Mouse (Mus musculus): Measurements from ENCODE around the gene Etnk1. TPM values are rescaled to one million over a fixed set of nuclear protein-coding genes. Genes with fewer than 3 reads are reported as not detected.
A peak's percentile ranks its signal among the peaks of the same experiment; 100 is the strongest.

The Etnk1 gene
- polyA plus RNA-seq, 1 experiment from 2014 or later, result 19.7 TPM

GRCm38 (mm10) chr6:143179733-143180132 lies 12.7 kb downstream of the Etnk1 start:
- no peak for DNase-seq (ENCODE audit: low spot score)
- WGBS, result 79% methylated on average over 2 of the region's 2 CpGs

GRCm38 (mm10) chr6:143180511-143180910 lies 13.5 kb downstream of the Etnk1 start:
- Histone ChIP-seq H3K4me1 (replicated peaks) (no peaks in the 10 kb centered on the region), H3K36me3 (peaks cover 73% of the 10 kb centered on the region), H3K9me3 (no peaks in the 10 kb centered on the region), H3K4me3 (no peak overlapping the region), H3K27ac (no peak overlapping the region), H3K27me3 (ENCODE audit: insufficient read depth, poor library complexity, severe bottlenecking) (no peaks in the 10 kb centered on the region)
- no peak for DNase-seq (ENCODE audit: low spot score)
- 95% methylated on average over 14 of the region's 14 CpGs for WGBS

More at GRCm38 (mm10) chr6:143179733-143180132, 12.7 kb downstream of the Etnk1 start:
- Histone ChIP-seq H3K27me3 (ENCODE audit: insufficient read depth, poor library complexity, severe bottlenecking) (no peaks in the 10 kb centered on the region), H3K4me3 (no peak overlapping the region), H3K36me3 (peaks cover 66% of the 10 kb centered on the region), H3K27ac (no peak overlapping the region), H3K9me3 (no peaks in the 10 kb centered on the region), H3K4me1 (replicated peaks) (0 out of 2 replicates have a peak, but pooled peaks cover 5% of the 10 kb centered on the region)

- Histone ChIP-seq H3K27me3 (ENCODE audit: insufficient read depth, poor library complexity, severe bottlenecking) (no peaks in the 10 kb centered on the region), H3K36me3 (peaks cover 78% of the 10 kb centered on the region), H3K4me3 (no peak overlapping the region), H3K9me3 (no peaks in the 10 kb centered on the region), H3K4me1 (replicated peaks) (no peaks in the 10 kb centered on the region), H3K27ac (no peak overlapping the region)
- DNase-seq (ENCODE audit: low spot score), result no peak
- 93% methylated on average over 3 of the region's 3 CpGs for WGBS
These were observed 17.1 kb downstream of the Etnk1 start for GRCm38 (mm10) chr6:143184099-143184498.

GRCm38 (mm10) chr6:143184745-143185144 lies 17.7 kb downstream of the Etnk1 start:
- H3K27me3 ChIP-seq (ENCODE audit: insufficient read depth, poor library complexity, severe bottlenecking), result no peaks in the 10 kb centered on the region
- WGBS, result 70% methylated on average over 5 of the region's 5 CpGs
- no peak overlapping the region for H3K27ac ChIP-seq
- no peaks in the 10 kb centered on the region for H3K9me3 ChIP-seq
- no peak overlapping the region for H3K4me3 ChIP-seq
- peaks cover 79% of the 10 kb centered on the region for H3K36me3 ChIP-seq
- DNase-seq (ENCODE audit: low spot score), result peak; percentile 22
- no peaks in the 10 kb centered on the region for H3K4me1 ChIP-seq (replicated peaks)

GRCm38 (mm10) chr6:143190838-143191476 lies 23.9 kb downstream of the Etnk1 start:
- no peak overlapping the region for H3K27ac ChIP-seq
- H3K27me3 ChIP-seq (ENCODE audit: insufficient read depth, poor library complexity, severe bottlenecking), result no peaks in the 10 kb centered on the region
- H3K4me1 ChIP-seq (replicated peaks), result peaks cover 6% of the 10 kb centered on the region; the same call in 1 of the 2 replicates
- H3K4me3 ChIP-seq, result no peak overlapping the region
- WGBS, result 82% methylated on average over 7 of the region's 7 CpGs
- DNase-seq (ENCODE audit: low spot score), result no peak
- no peaks in the 10 kb centered on the region for H3K9me3 ChIP-seq
- H3K36me3 ChIP-seq, result peaks cover 49% of the 10 kb centered on the region

GRCm38 (mm10) chr6:143191477-143192098 lies 24.6 kb downstream of the Etnk1 start:
- Histone ChIP-seq H3K36me3 (peaks cover 50% of the 10 kb centered on the region), H3K9me3 (no peaks in the 10 kb centered on the region), H3K4me1 (replicated peaks) (peaks cover 6% of the 10 kb centered on the region; the same call in 1 of the 2 replicates), H3K27me3 (ENCODE audit: insufficient read depth, poor library complexity, severe bottlenecking) (no peaks in the 10 kb centered on the region), H3K4me3 (no peak overlapping the region), H3K27ac (0 out of 2 replicates have a peak overlapping the region, but pooled peaks have one; percentile 45)
- DNase-seq (ENCODE audit: low spot score), result no peak
- 82% methylated on average over 9 of the region's 9 CpGs for WGBS

GRCm38 (mm10) chr6:143192709-143193108 lies 25.7 kb downstream of the Etnk1 start:
- Histone ChIP-seq H3K27me3 (ENCODE audit: insufficient read depth, poor library complexity, severe bottlenecking) (no peaks in the 10 kb centered on the region), H3K4me3 (no peak overlapping the region), H3K36me3 (peaks cover 58% of the 10 kb centered on the region), H3K9me3 (no peaks in the 10 kb centered on the region), H3K27ac (no peak overlapping the region), H3K4me1 (replicated peaks) (peaks cover 6% of the 10 kb centered on the region; the same call in 1 of the 2 replicates)
- 91% methylated on average over 8 of the region's 8 CpGs for WGBS
- no peak for DNase-seq (ENCODE audit: low spot score)

GRCm38 (mm10) chr6:143193166-143193565 lies 26.1 kb downstream of the Etnk1 start:
- no peak overlapping the region for H3K4me3 ChIP-seq
- H3K4me1 ChIP-seq (replicated peaks), result peaks cover 6% of the 10 kb centered on the region; the same call in 1 of the 2 replicates
- H3K27ac ChIP-seq, result no peak overlapping the region
- H3K27me3 ChIP-seq (ENCODE audit: insufficient read depth, poor library complexity, severe bottlenecking), result no peaks in the 10 kb centered on the region
- no peaks in the 10 kb centered on the region for H3K9me3 ChIP-seq
- WGBS, result 90% methylated on average over 10 of the region's 10 CpGs
- no peak for DNase-seq (ENCODE audit: low spot score)
- peaks cover 63% of the 10 kb centered on the region for H3K36me3 ChIP-seq

GRCm38 (mm10) chr6:143193641-143194040 lies 26.6 kb downstream of the Etnk1 start:
- DNase-seq (ENCODE audit: low spot score), result no peak
- Histone ChIP-seq H3K36me3 (peaks cover 63% of the 10 kb centered on the region), H3K27me3 (ENCODE audit: insufficient read depth, poor library complexity, severe bottlenecking) (no peaks in the 10 kb centered on the region), H3K9me3 (no peaks in the 10 kb centered on the region), H3K27ac (no peak overlapping the region), H3K4me3 (no peak overlapping the region), H3K4me1 (replicated peaks) (peaks cover 6% of the 10 kb centered on the region; the same call in 1 of the 2 replicates)
- 92% methylated on average over 6 of the region's 6 CpGs for WGBS

- Histone ChIP-seq H3K4me3 (no peak overlapping the region), H3K36me3 (peaks cover 79% of the 10 kb centered on the region), H3K27me3 (ENCODE audit: insufficient read depth, poor library complexity, severe bottlenecking) (no peaks in the 10 kb centered on the region), H3K4me1 (replicated peaks) (no peaks in the 10 kb centered on the region), H3K27ac (no peak overlapping the region), H3K9me3 (no peaks in the 10 kb centered on the region)
- WGBS, result 93% methylated on average over 13 of the region's 13 CpGs
- no peak for DNase-seq (ENCODE audit: low spot score)
These were observed 30.0 kb downstream of the Etnk1 start for GRCm38 (mm10) chr6:143197053-143197452.

- H3K9me3 ChIP-seq, result no peaks in the 10 kb centered on the region
- peaks cover 85% of the 10 kb centered on the region for H3K36me3 ChIP-seq
- no peak for DNase-seq (ENCODE audit: low spot score)
- H3K27ac ChIP-seq, result no peak overlapping the region
- H3K4me1 ChIP-seq (replicated peaks), result no peaks in the 10 kb centered on the region
- no peak overlapping the region for H3K4me3 ChIP-seq
- WGBS, result 94% methylated on average over 7 of the region's 7 CpGs
- no peaks in the 10 kb centered on the region for H3K27me3 ChIP-seq (ENCODE audit: insufficient read depth, poor library complexity, severe bottlenecking)
These were observed 31.4 kb downstream of the Etnk1 start for GRCm38 (mm10) chr6:143198421-143198820.

GRCm38 (mm10) chr6:143203097-143203496 lies 36.1 kb downstream of the Etnk1 start:
- Histone ChIP-seq H3K9me3 (no peaks in the 10 kb centered on the region), H3K27me3 (ENCODE audit: insufficient read depth, poor library complexity, severe bottlenecking) (no peaks in the 10 kb centered on the region), H3K27ac (no peak overlapping the region), H3K36me3 (peaks cover 81% of the 10 kb centered on the region), H3K4me1 (replicated peaks) (0 out of 2 replicates have a peak, but pooled peaks cover 4% of the 10 kb centered on the region), H3K4me3 (no peak overlapping the region)
- no peak for DNase-seq (ENCODE audit: low spot score)
- WGBS, result 95% methylated on average over 15 of the region's 15 CpGs

- no peak for DNase-seq (ENCODE audit: low spot score)
- H3K4me1 ChIP-seq (replicated peaks), result 0 out of 2 replicates have a peak, but pooled peaks cover 4% of the 10 kb centered on the region
- peaks cover 63% of the 10 kb centered on the region for H3K36me3 ChIP-seq
- 95% methylated on average over 3 of the region's 3 CpGs for WGBS
- no peak overlapping the region for H3K27ac ChIP-seq
- H3K9me3 ChIP-seq, result peaks cover 18% of the 10 kb centered on the region
- H3K27me3 ChIP-seq (ENCODE audit: insufficient read depth, poor library complexity, severe bottlenecking), result no peaks in the 10 kb centered on the region
- no peak overlapping the region for H3K4me3 ChIP-seq
These were observed 41.9 kb downstream of the Etnk1 start for GRCm38 (mm10) chr6:143208880-143209279.

Measured in hindbrain, embryonic 10.5 days (tissue).